Mouse (Mus musculus) kidney, adult 2 months (tissue): ENCODE measurements at regions not wholly inside any gene's neighbourhood (a gene's known extent, or its start where the extent isn't known, plus 50 kb on each side); places are given as distances from the start of the nearest gene placed in this dataset.

ENCODE experiments used
- CTCF ChIP-seq: fragments of 200-500 bp; conservative IDR thresholded peaks from 2 replicates; pipeline ENCODE4 v1.5.1; 2011; ENCODE audit warnings: low read depth, mild to moderate bottlenecking, control low read depth, low read length, moderate library complexity, mixed read lengths; ENCODE audit not compliant: insufficient read depth, insufficient read length
- POLR2A ChIP-seq: fragments of 200-500 bp; IDR thresholded peaks from one replicate; pipeline ENCODE4 v1.6.1; 2011; ENCODE audit warnings: low read depth, low read length, control low read depth

DNA sequence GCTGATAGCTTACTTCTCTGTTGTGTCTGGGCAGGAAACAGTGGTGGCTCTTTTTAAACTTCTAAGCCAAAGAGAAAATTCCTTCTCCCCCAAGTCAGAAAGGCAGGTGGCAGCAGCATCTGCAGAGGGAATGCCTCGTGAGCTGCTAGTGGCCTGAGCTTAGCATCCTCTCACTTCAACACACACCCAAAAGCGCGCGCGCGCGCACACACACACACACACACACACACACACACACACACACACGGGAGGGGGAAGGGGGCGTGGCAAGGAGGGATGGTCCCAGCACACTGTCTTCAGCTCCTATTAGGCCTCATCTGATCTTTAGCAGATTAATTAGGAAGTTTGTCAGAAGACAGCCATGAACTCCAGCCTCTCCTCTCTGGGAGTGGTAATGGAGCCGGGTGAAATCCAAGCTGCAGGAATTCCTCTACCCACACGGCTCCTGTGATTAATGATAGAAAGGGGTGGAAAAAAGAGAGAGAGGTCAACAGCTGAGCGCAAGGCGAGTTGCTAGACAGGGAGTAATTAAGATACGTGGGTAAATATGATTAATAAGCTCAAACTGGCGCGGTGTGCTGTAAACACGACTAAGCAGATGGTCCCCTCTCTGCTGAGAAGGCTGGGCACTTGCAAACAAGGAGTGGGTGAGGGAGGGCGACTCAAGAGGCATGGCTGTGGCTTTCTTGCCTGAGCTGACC lies 349.8 kb upstream of the Zfp703 start:
- TF ChIP-seq CTCF (no peak), POLR2A (no peak)
